Mouse (Mus musculus) olfactory bulb, adult 2 months (tissue): Measurements from ENCODE around the gene Fam162a.

Experiments
- CTCF ChIP-seq: fragments of 200-500 bp; IDR thresholded peaks from 2 replicates; pipeline ENCODE4 v1.5.1; 2012; ENCODE audit warnings: low read depth, mild to moderate bottlenecking, low read length, moderate library complexity; ENCODE audit not compliant: insufficient read depth
- POLR2A ChIP-seq: fragments of 200-500 bp; IDR thresholded peaks from 2 replicates; pipeline ENCODE4 v1.6.1; 2012; ENCODE audit warnings: mild to moderate bottlenecking, low read depth, low read length, moderate library complexity; ENCODE audit not compliant: insufficient read depth

DNA sequence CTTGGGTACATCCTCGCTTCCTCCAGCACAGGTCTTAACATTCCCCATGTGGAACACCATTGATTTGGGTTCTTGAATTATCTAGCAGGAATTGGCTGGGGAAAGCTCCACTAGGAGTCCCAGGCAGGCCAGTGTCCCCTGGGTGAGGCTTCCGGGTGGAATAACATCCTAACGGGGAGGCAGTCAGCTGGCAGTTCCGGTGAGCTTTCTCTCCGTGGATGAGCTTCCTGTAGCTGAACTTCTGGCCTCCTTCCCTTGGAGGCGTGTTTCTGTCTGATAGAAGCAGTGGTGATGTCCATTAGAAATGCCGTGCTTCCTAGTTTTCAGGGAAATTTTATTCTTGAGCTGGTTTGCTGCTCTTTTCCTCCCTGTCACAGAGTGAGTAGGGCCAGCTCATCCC is 17.7 kb upstream of the Fam162a start:
- TF ChIP-seq POLR2A (no peak), CTCF (no peak)
